16 mouse cellular contexts compared by ENCODE assay signal in genomic region chr4:120199184-120199885, GRCm38 (mm10). TPM values are rescaled to one million over a fixed set of nuclear protein-coding genes. Genes with fewer than 3 reads are reported as not detected.
DNase-seq lines count a peak whose midpoint lies in the region; ATAC-seq and TF ChIP-seq lines count a peak whose summit lies in the region.
"Had no signal": no experiment of that assay in that cellular context is flagged by ENCODE, and none has a peak within 500 bp of the region (broad histone marks: within the 10 kb centered on the region; RNA-seq: fewer than 3 reads in every experiment).

No protein-coding gene starts in this region.

- no peak overlapping the region for H3K4me3 ChIP-seq in heart, embryonic 15.5 days
- no peak overlapping the region for H3K4me3 ChIP-seq in heart, embryonic 12.5 days
- H3K4me3 ChIP-seq in lung, postnatal 0 days (ENCODE audit: low read depth, low read length), result no peak overlapping the region
- no peak overlapping the region for H3K4me3 ChIP-seq in stomach, embryonic 14.5 days (ENCODE audit: low read depth, low read length)
- H3K4me3 ChIP-seq: forebrain, embryonic 15.5 days; hindbrain, embryonic 15.5 days; kidney, embryonic 15.5 days; liver, embryonic 12.5 days; midbrain, embryonic 12.5 days had no signal

- peak; percentile 59 for DNase-seq in lung, postnatal 0 days (ENCODE audit: low spot score)
- no peak for DNase-seq in kidney, adult 9 months
- DNase-seq: adrenal gland, postnatal 25 days had no signal

- peaks cover 18% of the 10 kb centered on the region for H3K4me1 ChIP-seq in heart, embryonic 15.5 days (replicated peaks)
- peaks cover 27% of the 10 kb centered on the region for H3K4me1 ChIP-seq in heart, embryonic 12.5 days (replicated peaks)
- H3K4me1 ChIP-seq in lung, postnatal 0 days (ENCODE audit: insufficient read depth, low read depth, low read length), result peaks cover 12% of the 10 kb centered on the region; the same call in 1 of the 2 replicates
- peaks cover 8% of the 10 kb centered on the region; the same call in 1 of the 2 replicates for H3K4me1 ChIP-seq in stomach, embryonic 14.5 days (ENCODE audit: control insufficient read depth, insufficient read depth, low read length)

- H3K27me3 ChIP-seq in heart, embryonic 15.5 days, result no peaks in the 10 kb centered on the region
- H3K27me3 ChIP-seq in heart, embryonic 12.5 days (replicated peaks), result no peaks in the 10 kb centered on the region; the same call in 1 of the 2 replicates
- no peaks in the 10 kb centered on the region for H3K27me3 ChIP-seq in lung, postnatal 0 days (replicated peaks; ENCODE audit: insufficient read depth, low read length)
- no peaks in the 10 kb centered on the region for H3K27me3 ChIP-seq in stomach, embryonic 14.5 days (ENCODE audit: control insufficient read depth, insufficient read depth, low read length)
- H3K27me3 ChIP-seq: forebrain, embryonic 15.5 days; hindbrain, embryonic 15.5 days; kidney, embryonic 15.5 days; liver, embryonic 12.5 days had no signal

- H3K9me3 ChIP-seq in heart, embryonic 15.5 days (replicated peaks), result no peaks in the 10 kb centered on the region
- H3K9me3 ChIP-seq in heart, embryonic 12.5 days (replicated peaks), result no peaks in the 10 kb centered on the region
- no peaks in the 10 kb centered on the region for H3K9me3 ChIP-seq in lung, postnatal 0 days (ENCODE audit: low read length)
- H3K9me3 ChIP-seq in stomach, embryonic 14.5 days (ENCODE audit: control insufficient read depth, low read depth, low read length), result no peaks in the 10 kb centered on the region
- H3K9me3 ChIP-seq: forebrain, embryonic 15.5 days; hindbrain, embryonic 15.5 days; kidney, embryonic 15.5 days; liver, embryonic 12.5 days; midbrain, embryonic 12.5 days had no signal

- WGBS in heart, embryonic 15.5 days, result 33% methylated on average over 9 of the region's 9 CpGs
- 38% methylated on average over 9 of the region's 9 CpGs for WGBS in heart, embryonic 12.5 days
- WGBS in lung, postnatal 0 days, result 26% methylated on average over 9 of the region's 9 CpGs
- 41% methylated on average over 9 of the region's 9 CpGs for WGBS in stomach, embryonic 14.5 days

- no peak overlapping the region for H3K27ac ChIP-seq in heart, embryonic 15.5 days
- no peak overlapping the region for H3K27ac ChIP-seq in heart, embryonic 12.5 days (ENCODE audit: poor library complexity, severe bottlenecking)
- peak overlapping the region; percentile 74 for H3K27ac ChIP-seq in lung, postnatal 0 days (ENCODE audit: low read length)
- H3K27ac ChIP-seq in stomach, embryonic 14.5 days (ENCODE audit: low read length), result no peak overlapping the region
- H3K27ac ChIP-seq: forebrain, embryonic 15.5 days; hindbrain, embryonic 15.5 days; kidney, embryonic 15.5 days; liver, embryonic 12.5 days; midbrain, embryonic 12.5 days had no signal

- peak; percentile 63 for TF ChIP-seq EP300 in lung, postnatal 0 days (IDR thresholded peaks at IDR 0.05)

- no peak overlapping the region for H3K9ac ChIP-seq in heart, embryonic 15.5 days
- no peak overlapping the region for H3K9ac ChIP-seq in heart, embryonic 12.5 days
- no peak overlapping the region for H3K9ac ChIP-seq in lung, postnatal 0 days (replicated peaks; ENCODE audit: low read depth)
- no peak overlapping the region for H3K9ac ChIP-seq in stomach, embryonic 14.5 days (replicated peaks; ENCODE audit: low read depth, low read length)
- H3K9ac ChIP-seq: forebrain, embryonic 15.5 days; hindbrain, embryonic 15.5 days; kidney, embryonic 15.5 days; liver, embryonic 12.5 days; midbrain, embryonic 12.5 days had no signal

- no peaks in the 10 kb centered on the region for H3K36me3 ChIP-seq in heart, embryonic 15.5 days
- H3K36me3 ChIP-seq in heart, embryonic 12.5 days, result no peaks in the 10 kb centered on the region
- H3K36me3 ChIP-seq in lung, postnatal 0 days (ENCODE audit: insufficient read depth, low read length), result no peaks in the 10 kb centered on the region
- H3K36me3 ChIP-seq in stomach, embryonic 14.5 days (ENCODE audit: control insufficient read depth, insufficient read depth, low read length), result no peaks in the 10 kb centered on the region
- H3K36me3 ChIP-seq: forebrain, embryonic 15.5 days; hindbrain, embryonic 15.5 days; kidney, embryonic 15.5 days; liver, embryonic 12.5 days; midbrain, embryonic 12.5 days had no signal

- H3K4me2 ChIP-seq in heart, embryonic 15.5 days, result no peak overlapping the region
- H3K4me2 ChIP-seq in heart, embryonic 12.5 days, result no peak overlapping the region
- H3K4me2 ChIP-seq in lung, postnatal 0 days (replicated peaks; ENCODE audit: low read depth, low read length), result no peak overlapping the region
- H3K4me2 ChIP-seq in stomach, embryonic 14.5 days (replicated peaks; ENCODE audit: low read depth, low read length), result no peak overlapping the region
- H3K4me2 ChIP-seq: forebrain, embryonic 15.5 days; hindbrain, embryonic 15.5 days; kidney, embryonic 15.5 days; liver, embryonic 12.5 days; midbrain, embryonic 12.5 days had no signal

- ATAC-seq in heart, embryonic 15.5 days (replicated peaks; ENCODE audit: insufficient number of reproducible peaks, insufficient read depth, low FRiP score, low read depth), result peak; percentile 41; the same call in 1 of the 2 replicates
- no peak for ATAC-seq in heart, embryonic 12.5 days (ENCODE audit: insufficient number of reproducible peaks, low FRiP score)
- peak; percentile 12 to 47; a peak in 1 of 4 replicates for ATAC-seq in hematopoietic stem cell, adult 5-6 weeks (replicated peaks in 1 of 2; ENCODE audit: insufficient read depth in 1 of 2, low FRiP score in 2 of 2, low TSS enrichment in 1 of 2, low read depth in 1 of 2, poor library complexity in 2 of 2, severe bottlenecking in 2 of 2)
- peak; percentile 80 for ATAC-seq in lung, postnatal 0 days
- peak; percentile 40; the same call in 1 of the 2 replicates for ATAC-seq in stomach, embryonic 14.5 days (ENCODE audit: insufficient number of reproducible peaks, insufficient read depth, low FRiP score, low read depth)
- no peak for ATAC-seq in activated CD4-positive, CD25-positive, alpha-beta regulatory T cell, adult 4 months
- ATAC-seq: forebrain, embryonic 15.5 days; liver, embryonic 12.5 days had no signal

- no peak for TF ChIP-seq CTCF in lung, postnatal 0 days (IDR thresholded peaks at IDR 0.05)

RNA-seq across cellular contexts. Expression of gene Edn2, which starts 38.3 kb away (rescaled TPM):
- 0.54 and 0.71 TPM in 2 replicates for polyA plus RNA-seq in heart, embryonic 15.5 days (2015; fragmentation: Nextera tagmentation; extraction: Ambion mirVana)
- 0.38 and 0.55 TPM in 2 replicates for polyA plus RNA-seq in heart, embryonic 12.5 days (2016; fragmentation: Nextera tagmentation; extraction: Ambion mirVana)
- not detected in 2 replicates for total RNA-seq in hematopoietic stem cell, adult 5-6 weeks (2017)
- 0.12 and 0.18 TPM in 2 replicates for polyA plus RNA-seq in lung, postnatal 0 days (2015; fragmentation: Nextera tagmentation; extraction: Ambion mirVana)
- polyA plus RNA-seq in stomach, embryonic 14.5 days (2014; fragmentation: Nextera tagmentation; extraction: Ambion mirVana), result 3.0 and 3.9 TPM in 2 replicates
- not detected for polyA plus RNA-seq in activated CD4-positive, CD25-positive, alpha-beta regulatory T cell, adult 4 months (2017; shearing (Covaris generic))
- total RNA-seq: adrenal gland, postnatal 25 days; gastrocnemius, adult 8-10 months; left cerebral cortex, postnatal 25 days had no signal
- polyA plus RNA-seq: C2C12; midbrain, embryonic 12.5 days had no signal

Comparison
In these comparisons a context has a peak if more than half of its experiments do, and no peak if none do; other contexts are left out.
1. ATAC-seq: peak in heart, embryonic 15.5 days (single experiment), hematopoietic stem cell, adult 5-6 weeks (2 of 2), lung, postnatal 0 days (single experiment) and stomach, embryonic 14.5 days (single experiment); none in heart, embryonic 12.5 days (single experiment) and activated CD4-positive, CD25-positive, alpha-beta regulatory T cell, adult 4 months (single experiment).